Mouse (Mus musculus) gastrocnemius, postnatal 36 days (tissue): Measurements from ENCODE around the gene Adsl. TPM values are rescaled to one million over a fixed set of nuclear protein-coding genes. Genes with fewer than 3 reads are reported as not detected.
A peak's percentile ranks its signal among the peaks of the same experiment; 100 is the strongest.
"Not testable (repeated sequence)": the region's sequence is repeated elsewhere in the genome, so short reads cannot be mapped to it uniquely, and the experiment has no call there.

Source experiments
- DNase-seq, 2 experiments: peaks; one replicate each; pipeline ENCODE4 v3.0.0; 2022
- intact Hi-C: fragments of 180-260 bp; cut with DNase I; formaldehyde crosslinking; loops from one replicate; pipeline ENCODE4 v1.15.1; 2025
- long read RNA-seq, 2 experiments: library from polyadenylated mRNA; stranded (forward); transcript quantifications; one replicate each; pipeline ENCODE4 v2.0.0; 2021
- total RNA-seq, 2 experiments: library from RNA; stranded (reverse); gene quantifications; 2 replicates each; pipeline ENCODE4 v1.2.3; 2021

The Adsl gene
- 100 to 1,000 TPM; 170 to 198 TPM for total RNA-seq
- long read RNA-seq, experiment 1, transcript Adsl-201 (13 exons, 3,711 nt): major isoform, 165 of 201 reads
- long read RNA-seq, experiment 1, partial matches to known transcripts: 23 of 201 reads
- long read RNA-seq, experiment 1, other reads (novel, unspliced or antisense): 13 of 201 reads
- long read RNA-seq, experiment 2, transcript Adsl-201 (13 exons, 3,711 nt): major isoform, 217 of 253 reads
- long read RNA-seq, experiment 2, partial matches to known transcripts: 18 of 253 reads
- long read RNA-seq, experiment 2, other reads (novel, unspliced or antisense): 18 of 253 reads

DNA sequence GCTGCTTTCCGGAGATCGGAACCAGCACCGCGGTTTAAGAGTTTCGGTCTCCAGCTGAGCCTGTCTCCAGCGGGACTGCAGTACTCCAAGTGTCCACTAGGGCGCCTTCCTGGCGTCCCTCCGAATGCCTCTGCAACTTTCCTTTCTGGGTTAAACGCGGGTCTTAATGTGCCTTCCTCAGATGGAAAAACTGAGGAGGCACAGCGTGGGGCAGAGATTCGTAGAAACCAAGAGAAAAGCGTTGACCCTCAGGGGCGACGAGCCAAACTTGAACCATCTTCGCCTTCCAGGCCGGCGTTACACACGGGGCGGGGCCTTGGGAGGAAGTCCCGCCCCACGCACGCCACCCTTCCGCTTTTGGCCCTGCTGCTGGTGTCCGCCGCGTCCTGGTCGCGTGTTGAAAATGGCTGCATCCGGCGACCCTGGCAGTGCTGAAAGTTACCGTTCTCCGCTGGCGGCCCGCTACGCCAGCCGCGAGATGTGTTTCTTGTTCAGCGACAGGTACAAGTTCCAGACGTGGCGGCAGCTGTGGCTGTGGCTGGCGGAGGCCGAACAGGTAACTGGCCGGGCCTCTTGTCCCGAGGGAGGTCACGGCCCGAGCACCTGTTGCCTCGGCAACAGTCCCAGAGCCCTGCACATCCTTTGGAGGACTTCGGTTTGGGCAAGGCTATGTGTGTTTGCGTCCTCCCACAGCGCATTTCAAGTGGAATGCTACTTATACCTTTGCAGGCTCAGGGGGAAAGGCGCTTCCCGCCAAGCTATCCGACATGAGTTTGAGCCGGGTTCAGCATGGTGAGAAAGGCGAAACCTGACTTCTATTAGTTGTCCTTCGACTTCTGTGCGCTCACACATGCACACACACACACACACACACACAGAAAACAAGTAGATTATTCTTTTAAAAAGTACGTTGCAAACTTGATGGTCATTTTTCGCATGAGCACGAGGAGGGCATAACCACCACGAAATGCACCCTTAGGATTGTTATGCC lies at the start of gene Adsl:
Gene Adsl, plus strand, starts transcription at position 346 of the 991 bp plus-strand sequence.
- DNase-seq: peak; percentile 82 to 88
- intact Hi-C loops: loop anchor here (5.0 kb wide), 1 partner anchor 241 kb away; no protein-coding TSS in a partner anchor

DNA sequence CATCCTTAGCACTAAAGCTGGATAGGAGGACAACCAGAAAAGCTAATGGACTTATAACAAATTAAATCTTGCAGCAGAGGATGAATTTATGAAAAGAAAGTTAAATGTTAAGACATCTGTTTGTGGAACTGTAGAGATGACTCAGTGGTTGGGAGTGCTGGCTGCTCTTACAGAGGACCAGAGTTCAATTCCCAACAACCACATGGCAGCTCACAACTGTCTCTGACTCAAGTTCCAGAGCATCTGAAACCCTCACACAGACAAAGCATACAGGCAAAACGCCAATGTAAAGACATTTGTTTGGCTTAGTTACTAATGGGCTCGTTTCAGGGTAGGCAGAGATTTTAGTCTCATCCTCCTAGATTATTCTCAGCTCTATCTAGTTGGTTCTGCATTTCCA lies 48.5 kb upstream of the Adsl start:
- no peak for DNase-seq

DNA sequence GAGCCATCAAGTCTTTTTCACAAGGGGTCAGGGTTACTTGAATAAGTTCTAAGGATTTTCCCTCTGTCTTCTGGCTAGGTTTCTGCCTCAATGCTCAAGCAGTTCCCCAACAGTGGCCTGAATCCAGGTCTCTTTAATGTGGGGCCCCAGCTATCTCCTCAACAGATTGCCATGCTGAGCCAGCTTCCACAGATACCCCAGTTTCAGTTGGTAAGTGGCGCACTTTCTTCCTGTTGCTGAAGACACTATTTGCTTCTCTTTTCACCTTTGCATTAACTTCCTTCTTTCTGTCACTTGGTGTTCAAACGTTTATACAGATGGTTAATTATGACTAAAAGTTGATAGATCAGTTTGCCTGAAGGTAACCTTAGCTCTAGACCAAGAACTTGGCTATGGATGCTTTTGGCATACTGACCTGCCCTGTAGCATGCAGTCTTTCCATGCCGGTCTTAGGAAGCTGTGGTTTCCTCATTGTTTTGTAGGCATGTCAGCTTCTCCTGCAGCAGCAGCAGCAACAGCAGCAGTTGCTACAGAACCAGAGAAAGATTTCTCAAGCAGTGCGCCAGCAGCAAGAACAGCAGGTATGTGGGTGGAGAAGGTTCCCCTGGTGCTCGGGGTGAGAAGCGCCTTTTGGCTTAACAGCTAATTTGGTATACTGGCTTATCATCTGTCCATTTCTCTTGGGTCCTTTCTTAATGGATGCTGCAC lies 46.3 kb upstream of the Adsl start:
- intact Hi-C loops: no loop called here
- DNase-seq: no peak

More for the DNA sequence above, 48.5 kb upstream of the Adsl start:
- intact Hi-C loops: no loop called here

DNA sequence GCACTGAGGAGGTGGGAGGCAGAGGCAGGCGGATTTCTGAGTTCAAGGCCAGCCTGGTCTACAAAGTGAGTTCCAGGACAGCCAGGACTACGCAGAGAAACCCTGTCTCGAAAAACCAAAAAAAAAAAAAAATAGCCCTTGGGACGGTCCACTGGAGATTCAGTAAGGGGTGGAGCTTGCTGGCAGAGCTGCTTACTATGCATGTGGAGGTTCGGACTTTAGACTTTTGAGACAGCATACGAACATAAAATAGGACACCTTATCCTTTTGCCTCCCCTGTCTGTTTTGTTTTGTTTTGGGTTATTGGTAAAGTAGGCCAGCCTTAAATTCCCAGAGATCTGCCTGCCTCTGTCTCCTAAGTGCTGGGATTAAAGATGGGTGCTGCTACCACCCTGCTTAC lies 43.5 kb upstream of the Adsl start:
- DNase-seq, intact Hi-C loops: not testable (repeated sequence)

DNA sequence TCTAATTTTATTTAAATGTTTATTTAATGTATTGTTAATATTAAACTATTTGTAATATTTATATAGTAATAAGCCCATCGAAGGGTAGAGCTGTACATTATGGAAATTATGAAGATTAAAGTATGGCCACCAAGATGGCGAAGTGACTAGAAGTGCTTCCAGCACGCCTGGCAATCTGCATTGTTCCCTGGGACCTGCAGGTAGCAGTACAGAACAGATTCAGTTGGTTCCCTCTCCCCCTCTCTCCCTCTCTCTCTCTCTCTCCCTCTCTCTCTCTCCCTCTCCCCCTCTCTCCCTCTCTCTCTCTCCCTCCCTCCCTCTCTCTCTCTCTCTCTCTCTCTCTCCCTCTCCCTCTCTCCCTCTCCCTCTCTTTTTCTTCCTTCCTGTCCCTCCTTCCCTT lies 38.1 kb upstream of the Adsl start:
- intact Hi-C loops: no loop called here
- DNase-seq: no peak

DNA sequence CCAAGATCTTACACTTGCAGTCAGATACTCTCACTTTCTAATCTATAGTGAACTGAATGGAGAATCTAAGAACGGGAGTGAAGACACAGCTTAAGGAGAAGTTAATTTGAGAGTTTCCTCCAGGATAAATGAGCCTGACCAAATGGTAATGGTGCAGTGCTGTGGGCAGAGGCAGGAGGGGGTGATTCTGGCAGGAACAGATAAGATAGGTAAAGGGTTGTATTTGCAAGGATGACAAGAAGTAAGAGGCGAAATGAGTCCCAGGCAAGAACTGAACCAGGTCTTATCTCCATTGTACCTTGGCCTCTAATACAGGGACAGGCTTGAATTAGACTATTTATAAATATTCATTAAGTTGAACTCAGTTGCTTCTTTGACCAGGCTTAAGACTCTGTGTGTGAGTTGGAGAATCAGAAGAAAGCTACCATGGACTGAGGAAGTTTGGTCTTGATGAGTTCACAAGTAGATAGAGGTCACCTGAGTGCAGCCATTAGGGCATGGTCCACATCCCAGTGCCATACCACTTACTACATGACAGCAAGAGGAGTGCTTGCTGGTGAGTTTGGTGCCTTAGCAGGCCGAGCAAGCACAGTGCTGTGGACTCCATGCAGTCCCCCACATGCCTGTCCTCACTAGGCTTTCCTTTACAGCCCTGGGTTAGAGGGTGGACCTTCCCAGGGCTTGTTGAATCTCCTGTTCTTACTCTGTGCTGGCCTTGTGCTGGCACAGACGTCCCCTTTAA lies 37.3 kb upstream of the Adsl start:
- DNase-seq: no peak
- intact Hi-C loops: no loop called here

DNA sequence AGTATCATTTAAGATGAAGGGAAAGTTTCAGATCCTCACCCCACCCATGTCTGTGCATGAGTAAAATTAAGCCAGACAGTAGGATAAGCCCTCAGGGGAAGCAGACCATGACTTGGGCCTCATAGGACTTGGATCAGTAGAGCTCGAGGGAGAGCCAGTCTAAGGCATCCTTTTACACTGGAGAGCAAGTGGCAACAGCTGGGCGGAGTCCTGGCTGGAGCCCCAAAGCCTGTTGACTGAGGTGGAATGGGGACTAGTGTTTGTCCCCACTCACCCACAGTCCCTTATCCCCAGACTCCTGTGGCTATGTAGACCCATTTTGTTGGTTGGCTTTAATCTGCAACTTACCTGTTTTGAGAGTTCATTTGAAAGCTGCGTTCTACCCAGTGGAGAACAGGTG lies 36.1 kb upstream of the Adsl start:
- intact Hi-C loops: no loop called here
- DNase-seq: no peak

DNA sequence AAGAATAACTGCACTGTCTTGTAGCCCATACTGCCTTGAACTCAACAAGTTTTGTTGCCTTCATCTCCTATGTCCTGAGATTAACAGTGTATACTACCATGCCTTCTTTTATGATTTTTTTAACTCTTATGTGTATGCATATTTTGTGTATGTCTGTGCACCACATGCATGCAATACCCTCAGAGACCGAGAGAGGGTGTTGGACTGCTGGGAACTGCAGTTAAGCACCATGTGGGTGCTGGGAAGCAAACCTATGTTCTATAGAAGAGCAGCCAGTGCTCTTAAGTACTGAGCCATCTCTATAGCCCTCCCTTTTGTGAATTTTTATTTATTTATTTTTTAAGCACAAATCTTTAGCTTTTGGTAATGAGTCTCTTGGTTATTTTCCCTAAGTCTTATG lies 34.5 kb upstream of the Adsl start:
- no peak for DNase-seq
- intact Hi-C loops: no loop called here

DNA sequence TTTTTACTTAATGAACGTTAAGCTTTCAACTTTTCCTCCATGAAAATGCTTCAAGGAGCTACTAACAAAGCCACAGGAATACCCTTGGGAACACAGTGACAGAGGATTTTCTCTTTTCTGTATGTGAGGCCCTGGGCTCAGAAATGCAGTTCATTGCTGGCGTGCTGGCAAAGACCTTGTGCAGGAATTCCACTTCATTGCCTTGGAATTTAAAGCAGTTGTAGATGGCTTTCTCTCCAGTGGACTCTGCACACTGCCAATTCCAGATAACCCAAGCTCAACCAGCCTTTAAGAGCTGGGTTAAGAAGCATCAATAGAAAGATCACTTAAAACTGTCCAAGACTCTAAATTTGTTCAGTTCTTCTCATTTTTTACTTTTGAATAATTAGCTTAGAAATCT lies 32.4 kb upstream of the Adsl start:
- DNase-seq: no peak
- intact Hi-C loops: no loop called here

DNA sequence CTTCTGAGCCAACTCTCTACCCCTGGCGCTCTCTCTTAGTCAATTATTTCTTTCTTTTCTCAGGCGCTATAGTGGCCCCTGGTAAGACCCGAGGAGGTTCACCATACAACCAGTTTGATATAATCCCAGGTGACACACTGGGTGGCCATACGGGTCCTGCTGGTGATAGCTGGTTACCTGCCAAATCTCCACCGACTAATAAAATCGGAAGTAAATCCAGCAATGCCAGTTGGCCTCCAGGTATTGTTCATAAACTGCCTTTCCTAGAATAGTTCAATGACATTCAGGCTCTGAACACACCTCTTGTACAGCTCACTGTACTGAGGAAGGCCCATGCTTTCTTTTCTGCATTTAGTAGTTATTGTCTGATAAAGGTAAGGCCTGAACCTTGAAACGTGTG lies 31.7 kb upstream of the Adsl start:
- DNase-seq: no peak
- intact Hi-C loops: no loop called here

DNA sequence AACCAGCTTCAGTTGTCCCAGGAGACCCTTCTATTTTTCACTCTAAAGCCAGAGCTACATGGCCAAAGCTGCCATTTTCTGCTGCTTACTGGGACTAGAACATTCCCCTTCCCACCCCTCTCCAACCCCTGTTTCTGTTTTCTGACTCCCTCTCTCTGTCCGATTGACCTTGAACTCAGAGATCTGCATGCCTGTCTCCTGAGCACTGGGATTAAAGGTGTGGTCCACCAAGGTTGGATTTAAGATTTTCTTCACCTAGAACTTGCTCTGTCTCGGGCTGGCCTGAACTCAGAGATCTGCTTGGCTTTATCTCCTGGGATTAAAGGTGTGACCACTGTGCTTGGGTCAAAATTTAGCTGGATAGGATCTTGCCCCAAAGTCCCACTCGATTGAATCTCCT lies 27.9 kb upstream of the Adsl start:
- DNase-seq: no peak
- intact Hi-C loops: no loop called here

DNA sequence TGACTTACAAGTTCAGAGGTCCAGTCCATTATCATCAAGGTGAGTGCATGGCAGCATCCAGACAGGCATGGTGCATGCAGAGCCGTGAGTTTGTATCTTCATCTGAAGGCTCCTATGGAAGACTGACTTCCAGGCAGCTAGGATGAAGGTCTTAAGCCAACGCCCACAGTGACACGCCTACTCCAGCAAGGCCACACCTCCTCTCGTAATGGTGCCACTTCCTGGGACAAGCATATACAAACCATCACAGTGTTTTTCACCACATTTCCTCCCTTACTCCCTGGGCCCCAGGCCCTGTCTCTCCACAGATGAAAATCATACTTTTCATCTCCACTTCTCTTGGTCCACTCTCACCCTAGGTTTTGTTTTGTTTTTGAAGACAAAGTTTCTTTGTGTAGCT lies 26.5 kb upstream of the Adsl start:
- no peak for DNase-seq
- intact Hi-C loops: no loop called here

DNA sequence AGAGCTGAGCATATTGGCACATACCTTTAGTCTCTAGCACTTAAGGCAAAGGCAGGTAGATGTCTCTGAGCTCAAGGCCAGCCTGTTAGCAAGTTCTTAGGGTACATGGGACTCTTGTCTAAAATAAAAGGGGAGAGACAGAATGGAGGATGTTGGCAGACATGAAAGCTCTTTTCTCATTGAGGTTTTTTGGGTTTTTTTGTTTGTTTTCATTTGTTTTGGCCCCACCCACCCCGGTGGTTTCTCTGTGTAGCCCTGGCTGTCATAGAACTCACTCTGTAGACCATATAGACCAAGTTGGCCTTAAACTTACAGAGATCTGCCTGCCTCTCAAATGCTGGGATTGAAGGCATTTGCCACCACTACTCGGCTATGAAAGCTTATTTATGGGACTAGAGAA lies 24.1 kb upstream of the Adsl start:
- no peak for DNase-seq
- intact Hi-C loops: no loop called here

DNA sequence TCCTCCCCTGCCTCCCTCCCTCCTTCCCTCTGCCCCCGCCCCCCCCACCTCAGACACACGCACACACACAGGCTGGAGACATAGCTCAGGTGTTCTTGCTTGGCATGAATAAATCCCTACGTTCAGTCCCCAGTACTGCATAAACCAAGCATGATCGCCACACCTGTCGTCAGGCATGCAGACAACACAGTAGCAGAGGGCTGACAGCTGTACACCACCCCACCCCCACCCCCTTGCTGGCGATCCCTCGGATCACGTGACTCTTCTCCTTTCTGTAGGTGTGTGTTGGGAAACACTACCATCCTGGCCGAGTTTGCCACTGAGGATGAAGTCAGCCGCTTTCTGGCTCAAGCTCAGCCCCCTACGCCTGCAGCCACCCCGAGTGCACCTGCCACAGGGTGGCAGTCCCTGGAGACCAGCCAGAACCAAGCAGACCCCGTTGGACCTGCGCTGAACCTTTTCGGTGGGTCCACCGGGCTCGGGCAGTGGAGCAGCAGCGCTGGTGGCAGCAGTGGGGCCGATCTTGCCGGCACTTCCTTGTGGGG lies 19.4 kb upstream of the Adsl start:
- no peak for DNase-seq
- intact Hi-C loops: no loop called here

DNA sequence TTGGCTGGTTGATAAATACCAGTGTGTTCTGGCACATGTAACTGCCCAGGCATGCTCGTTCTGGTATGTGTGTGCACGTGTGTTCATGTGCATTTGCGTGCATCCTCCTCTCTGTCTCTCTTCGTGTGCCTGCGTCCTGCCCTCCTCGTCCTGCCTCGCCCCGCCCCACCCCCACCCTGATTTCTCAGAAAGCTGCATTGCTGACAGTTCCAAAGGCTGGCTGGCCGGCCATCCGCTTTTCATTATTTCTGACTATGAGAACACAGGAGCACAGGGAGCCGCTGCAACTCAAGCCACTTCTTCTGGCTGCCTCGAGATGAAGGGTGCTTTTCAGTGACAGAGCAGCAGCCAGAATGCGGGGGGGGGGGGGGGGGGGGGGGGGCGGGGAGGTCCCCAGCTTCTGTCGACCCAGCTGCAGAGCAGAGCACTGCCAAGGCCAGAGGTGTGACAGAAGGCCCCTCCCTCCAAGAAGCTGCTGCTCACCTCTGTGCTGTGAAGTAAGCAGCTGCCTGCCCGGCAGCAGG lies 18.2 kb upstream of the Adsl start:
- intact Hi-C loops: no loop called here
- no peak for DNase-seq

DNA sequence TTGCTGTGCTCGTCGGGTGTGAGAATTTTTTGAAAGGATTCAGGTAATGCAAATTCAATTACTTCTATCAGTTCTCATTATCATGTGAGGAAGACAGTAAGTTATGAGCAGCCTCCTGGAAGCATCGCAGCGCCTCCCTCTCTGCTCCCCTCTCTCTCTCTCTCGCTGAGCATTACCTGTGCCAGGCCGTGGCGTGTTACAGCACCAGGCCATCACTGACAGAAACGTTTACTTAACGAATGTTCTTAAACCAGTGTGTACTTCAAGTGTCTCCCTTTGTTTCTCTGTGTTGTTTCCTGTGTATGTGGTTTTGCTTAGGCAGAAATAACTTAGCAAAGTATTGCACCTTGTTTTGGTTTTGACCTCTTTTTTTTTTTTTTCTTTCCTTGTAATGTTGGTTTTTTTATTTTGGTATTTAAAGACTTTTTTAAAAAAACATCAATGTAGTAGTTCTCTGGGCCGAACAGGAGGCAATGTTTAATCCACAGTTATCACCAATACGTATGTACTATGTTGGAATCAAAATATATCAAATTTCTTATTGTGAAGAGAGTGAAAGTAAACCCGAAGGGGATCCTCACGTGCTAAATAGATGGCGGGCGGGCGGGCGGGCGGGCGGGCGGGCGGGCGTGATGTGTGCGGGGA lies 17.5 kb upstream of the Adsl start:
- intact Hi-C loops, DNase-seq: not testable (repeated sequence)

DNA sequence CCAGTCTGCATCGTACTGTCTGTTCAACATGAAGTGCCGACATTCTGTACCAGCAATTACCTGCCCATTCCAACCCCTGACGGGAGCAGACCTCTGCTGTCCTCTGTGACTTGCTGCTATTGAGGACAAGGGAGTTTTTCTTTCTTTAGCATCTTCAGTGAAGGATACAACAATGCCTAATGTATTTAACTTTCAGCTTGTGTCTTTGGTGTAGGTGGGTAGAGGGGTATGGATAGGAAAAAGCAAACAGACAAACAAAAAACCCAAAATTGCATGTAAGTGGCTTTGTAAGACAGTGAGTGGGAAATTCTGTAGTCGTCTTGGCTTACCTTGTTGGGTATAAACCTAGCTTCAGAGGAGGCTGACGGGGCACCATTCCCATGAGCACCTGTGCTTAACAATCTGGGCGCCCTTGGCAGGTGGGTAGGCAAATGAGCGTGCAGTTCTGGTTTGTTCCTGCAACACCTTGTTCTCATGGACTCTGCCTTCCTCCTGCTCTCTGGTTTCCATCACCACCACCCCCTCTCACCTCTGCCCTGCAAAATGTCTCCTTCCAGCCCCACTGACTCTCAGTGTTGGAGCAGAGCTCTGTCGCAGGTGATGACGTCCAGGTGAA lies 16.8 kb upstream of the Adsl start:
- no peak for DNase-seq
- intact Hi-C loops: no loop called here

DNA sequence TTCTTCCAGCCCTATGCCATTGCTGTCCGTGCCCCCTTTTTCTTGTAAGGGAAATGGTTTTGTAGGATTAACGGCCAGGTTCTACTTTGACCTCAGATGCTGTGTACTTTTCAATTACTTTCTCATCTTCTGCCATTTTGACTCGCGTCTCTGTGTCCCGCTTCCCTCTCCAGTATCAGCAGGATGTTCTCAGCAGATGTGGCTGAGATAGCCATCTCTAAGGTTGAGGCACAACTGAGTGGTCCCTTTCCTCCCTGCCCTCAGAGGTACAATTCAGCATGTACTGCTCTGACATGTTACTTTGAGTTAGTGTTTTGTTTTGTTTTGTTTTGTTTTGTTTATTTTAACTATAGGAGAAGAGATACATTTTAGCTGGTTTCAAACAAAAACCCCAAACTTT lies 13.4 kb upstream of the Adsl start:
- intact Hi-C loops: no loop called here
- DNase-seq: no peak

DNA sequence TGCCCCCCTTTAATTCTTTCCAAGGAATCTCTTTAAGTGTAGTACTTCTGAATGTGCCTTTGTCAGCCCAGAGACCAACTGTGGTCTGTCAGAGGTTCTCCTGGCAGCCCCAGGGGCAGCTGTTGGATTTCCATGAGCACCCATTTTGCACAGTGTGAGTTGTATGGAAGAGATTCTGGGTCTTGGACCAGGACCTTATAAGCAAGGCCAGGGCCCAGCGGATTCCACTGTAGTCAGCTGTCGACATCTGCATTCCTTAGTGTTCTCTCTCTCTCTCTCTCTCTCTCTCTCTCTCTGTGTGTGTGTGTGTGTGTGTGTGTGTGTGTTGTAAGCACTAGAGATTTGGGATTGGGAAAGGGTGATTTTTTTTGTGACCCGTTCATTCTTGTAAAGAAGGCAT lies 11.6 kb upstream of the Adsl start:
- no peak for DNase-seq
- intact Hi-C loops: no loop called here
